Mouse (Mus musculus) left cerebral cortex, postnatal 36 days (tissue): ENCODE measurements around the gene Agl. TPM values are rescaled to one million over a fixed set of nuclear protein-coding genes. Genes with fewer than 3 reads are reported as not detected.

Experiments
- DNase-seq, 2 experiments: peaks; one replicate each; pipeline ENCODE4 v3.0.0; 2021 to 2022; ENCODE audit warnings: low spot score in 2 of 2, mixed read lengths in 1 of 2
- intact Hi-C: fragments of 180-260 bp; cut with DNase I; formaldehyde crosslinking; loops from one replicate; pipeline ENCODE4 v1.15.1; 2025
- total RNA-seq, 2 experiments: library from RNA; stranded (reverse); gene quantifications; 2 replicates each; pipeline ENCODE4 v1.2.3; 2021

Gene Agl
- total RNA-seq, 2 experiments from 2014 or later: 23.8 to 26.1 TPM

GRCm38 (mm10) chr3:116705637-116706204, 102.2 kb downstream of the Agl start:
- intact Hi-C loops: no loop called here
- no peak for DNase-seq

GRCm38 (mm10) chr3:116703835-116704234, 104.1 kb downstream of the Agl start:
- intact Hi-C loops: no loop called here

GRCm38 (mm10) chr3:116702647-116703272, 105.2 kb downstream of the Agl start:
- no peak for DNase-seq
- intact Hi-C loops: no loop called here

More at GRCm38 (mm10) chr3:116703835-116704234, 104.1 kb downstream of the Agl start:
- no peak for DNase-seq

GRCm38 (mm10) chr3:116701601-116702000, 106.4 kb downstream of the Agl start:
- intact Hi-C loops: no loop called here
- DNase-seq: no peak

GRCm38 (mm10) chr3:116698786-116699185, 109.2 kb downstream of the Agl start:
- DNase-seq: no peak
- intact Hi-C loops: no loop called here

GRCm38 (mm10) chr3:116695666-116695985, 112.3 kb downstream of the Agl start:
- intact Hi-C loops: no loop called here
- DNase-seq: no peak

- DNase-seq: no peak
- intact Hi-C loops: no loop called here
Observed at GRCm38 (mm10) chr3:116694955-116695665, 112.9 kb downstream of the Agl start.

- DNase-seq: no peak
- intact Hi-C loops: no loop called here
Observed at GRCm38 (mm10) chr3:116694312-116694711, 113.7 kb downstream of the Agl start.

Other genes starting within 250 kb of the Agl start
- under 1 TPM in 1 of 2 experiments, not detected in 1; 0.17 TPM for gene Lrrc39, start 245.2 kb downstream of the Agl start, total RNA-seq
- gene Sass6, start 213.2 kb downstream of the Agl start, total RNA-seq: 1 to 10 TPM; 6.1 to 7.6 TPM
- gene Trmt13, start 193.6 kb downstream of the Agl start, total RNA-seq: 10 to 100 TPM; 13.8 to 20.9 TPM
- gene Mfsd14a, start 145.5 kb downstream of the Agl start, total RNA-seq: 10 to 100 TPM; 55.1 to 55.4 TPM
- gene Gm43191, start 126.9 kb downstream of the Agl start, total RNA-seq: not detected
- gene Slc35a3, start 95.3 kb downstream of the Agl start, total RNA-seq: 10 to 100 TPM; 12.9 to 13.5 TPM
- gene Frrs1, start 51.3 kb upstream of the Agl start, total RNA-seq: 1 to 10 TPM; 1.6 to 1.8 TPM
- gene 4930455H04Rik, start 160.1 kb upstream of the Agl start, total RNA-seq: not detected
- gene Palmd, start 160.8 kb upstream of the Agl start, total RNA-seq: 10 to 100 TPM; 17.7 to 28.7 TPM